Comparison of ENCODE assay signal across 8 mouse cellular contexts in the genomic region with DNA sequence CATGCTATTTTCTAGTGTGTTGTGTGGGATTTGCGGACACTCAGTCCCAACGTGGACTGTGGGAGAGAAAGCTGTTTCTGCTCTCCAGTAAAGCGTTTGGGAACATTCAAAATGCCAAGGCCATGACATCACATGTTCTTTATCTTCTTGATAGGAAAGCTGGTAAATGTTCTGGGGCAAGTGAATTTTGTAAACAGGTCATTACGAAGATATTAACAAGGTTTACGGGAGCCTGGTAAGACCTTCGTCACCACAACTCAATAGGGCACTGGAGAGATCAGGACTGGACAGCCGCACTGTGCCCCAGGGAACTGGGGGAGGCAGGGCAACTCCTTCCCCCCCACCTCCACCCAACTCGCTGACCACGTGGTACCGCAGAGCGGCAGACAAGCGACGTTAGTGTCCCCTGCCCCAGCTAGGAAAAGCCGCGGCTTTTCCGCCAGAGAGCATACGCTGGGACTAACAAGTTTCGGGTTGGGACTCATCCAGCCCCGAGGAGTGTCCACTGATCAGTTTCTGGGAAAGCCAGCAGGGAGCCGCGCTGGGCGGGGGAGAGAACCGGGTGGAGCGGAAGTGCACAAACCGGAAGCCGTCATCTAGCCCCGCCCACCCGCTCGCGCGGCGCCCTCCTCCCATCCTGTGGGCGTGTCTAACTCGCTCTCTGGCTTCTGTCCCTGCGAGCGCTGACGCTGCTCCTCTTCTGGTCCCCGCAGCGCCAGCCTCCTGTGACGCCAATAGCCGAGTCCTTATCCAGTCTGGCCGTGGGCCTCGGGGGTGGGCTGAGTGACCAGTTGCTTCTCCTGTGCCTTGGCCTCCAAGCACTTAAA. TPM values are rescaled to one million over a fixed set of nuclear protein-coding genes. Genes with fewer than 3 reads are reported as not detected.
DNase-seq lines count a peak whose midpoint lies in the region; TF ChIP-seq lines count a peak whose summit lies in the region.

No protein-coding gene starts in this region.

- 0 out of 2 replicates have a peak, but pooled peaks cover under 1% of the 10 kb centered on the region for H3K9me3 ChIP-seq in megakaryocyte, embryonic 14.5 days

- peak overlapping the region; percentile 96 for H3K27ac ChIP-seq in gastrocnemius, adult 2 months

- H3K4me3 ChIP-seq in gastrocnemius, adult 2 months: peak overlapping the region; percentile 74
- peak overlapping the region; percentile 94 for H3K4me3 ChIP-seq in megakaryocyte, embryonic 14.5 days (replicated peaks)

- peak; percentile 87 for DNase-seq in WW6 (ENCODE audit: low read depth, low spot score)
- peak; percentile 98 to 99 for DNase-seq in cerebellum, postnatal 4 days (ENCODE audit: low spot score in 2 of 2)
- peak; percentile 99 for DNase-seq in gastrocnemius, adult 2 months
- DNase-seq in hindlimb bud, embryonic 11.5 days (ENCODE audit: extremely low spot score, low read depth, low spot score): peak; percentile 89
- peak; percentile 95 to 99 for DNase-seq in left cerebral cortex, adult 8-10 months (ENCODE audit: low spot score in 2 of 2)
- DNase-seq in right cerebral cortex, postnatal 10 days (ENCODE audit: low spot score in 2 of 2): peak; percentile 99
- peak; percentile 99 for DNase-seq in urinary bladder, postnatal 25 days (ENCODE audit: low spot score)

- H3K36me3 ChIP-seq in megakaryocyte, embryonic 14.5 days (replicated peaks; ENCODE audit: low read length): no peaks in the 10 kb centered on the region

- no peaks in the 10 kb centered on the region for H3K27me3 ChIP-seq in megakaryocyte, embryonic 14.5 days (replicated peaks)

- peaks cover 52% of the 10 kb centered on the region for H3K4me1 ChIP-seq in megakaryocyte, embryonic 14.5 days

- intact Hi-C loops in gastrocnemius, adult 2 months (cut with DNase I): loop anchor here (1.0 kb wide), 1 partner anchor 16 kb away; a partner anchor contains a TSS

- TF ChIP-seq CTCF in gastrocnemius, adult 2 months (IDR thresholded peaks at IDR 0.05): no peak

RNA-seq across cellular contexts. Expression of a gene that starts 16.4 kb away (rescaled TPM):
- total RNA-seq in gastrocnemius, adult 2 months (2021): 10 to 100 TPM; 15.5 to 19.0 TPM
- total RNA-seq in left cerebral cortex, adult 8-10 months (2022): 10 to 100 TPM; 50.2 to 57.0 (median 52.7) TPM
- 21.7 and 48.3 TPM in 2 replicates for polyA plus RNA-seq in megakaryocyte, embryonic 14.5 days (2012; ENCODE audit: insufficient read depth, low replicate concordance)

Comparison
In these comparisons a context has a peak if more than half of its experiments do, and no peak if none do; other contexts are left out.
1. Peak in every context shown above with its lines: DNase-seq, H3K4me3 ChIP-seq and H3K27ac ChIP-seq.